Mouse (Mus musculus): ENCODE measurements around the gene Prdm16.

Gene Prdm16

DNA sequence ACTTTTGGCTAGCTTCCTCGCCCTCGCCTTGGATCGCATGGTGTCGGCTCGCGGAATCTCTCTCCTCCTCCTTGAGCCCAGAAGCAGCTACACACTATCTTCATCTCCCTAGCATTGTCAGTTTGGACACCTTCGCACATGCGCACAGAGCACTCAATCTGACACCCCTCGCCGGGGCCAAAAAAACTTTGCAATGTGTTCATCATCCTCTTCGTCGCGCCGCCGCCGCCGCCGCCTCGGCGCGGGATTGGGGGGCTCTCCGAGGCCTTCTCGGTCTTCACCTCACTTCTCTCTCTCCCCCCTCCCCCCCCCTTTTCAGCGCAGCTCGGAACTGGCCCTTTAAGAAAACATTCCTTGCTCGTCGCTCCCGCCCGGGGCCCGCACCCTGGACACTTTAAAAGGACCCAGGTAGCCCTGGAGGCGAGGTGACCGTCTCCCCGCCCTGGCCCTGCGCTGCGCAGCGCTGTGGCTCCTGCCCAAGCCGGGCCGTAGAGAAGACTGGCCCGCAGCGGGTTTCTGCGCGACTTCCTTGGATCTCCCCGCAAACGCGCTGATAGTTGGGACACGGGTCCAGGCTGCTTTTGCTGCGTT lies at the start of gene Prdm16:
Gene Prdm16 (minus strand): TSS at position 153 of the 591 bp plus-strand sequence.
- ATAC-seq (ENCODE audit: low TSS enrichment), result peak; percentile 39; the same call in 1 of the 2 replicates

DNA sequence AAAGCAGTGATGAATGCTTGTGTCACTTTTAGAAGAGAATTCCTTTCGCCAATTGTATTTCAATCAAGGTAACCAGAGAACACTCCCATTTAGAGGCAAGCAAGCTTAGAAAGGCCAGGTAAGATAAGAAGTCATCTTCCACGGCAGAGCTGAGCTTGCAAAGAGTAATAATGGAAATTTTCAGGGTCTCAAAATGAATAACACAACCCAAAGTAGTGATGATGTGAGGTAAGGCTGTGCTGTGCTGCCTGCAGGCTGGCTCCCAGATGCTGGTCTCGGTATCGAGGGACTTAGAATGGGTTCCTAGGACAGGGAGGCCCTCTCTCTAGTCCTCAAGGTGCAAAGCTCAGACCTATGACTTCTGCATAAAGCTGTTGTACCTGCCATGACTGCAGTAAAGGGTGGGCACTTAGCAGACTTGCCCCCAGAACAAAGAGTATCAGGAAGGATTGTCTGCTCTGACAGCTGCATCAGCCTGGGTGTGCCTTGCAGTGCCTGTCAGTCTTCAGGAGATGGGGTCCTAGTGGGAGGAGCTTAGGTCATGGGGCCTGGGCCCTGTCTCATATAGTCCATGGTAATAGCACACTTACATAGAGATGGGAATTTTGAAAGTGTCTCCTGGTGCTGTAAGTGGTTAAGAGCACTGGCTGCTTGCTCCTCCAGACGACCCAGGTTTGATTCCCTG lies 46.5 kb upstream of the Prdm16 start:
- no peak for ATAC-seq (ENCODE audit: low TSS enrichment)

DNA sequence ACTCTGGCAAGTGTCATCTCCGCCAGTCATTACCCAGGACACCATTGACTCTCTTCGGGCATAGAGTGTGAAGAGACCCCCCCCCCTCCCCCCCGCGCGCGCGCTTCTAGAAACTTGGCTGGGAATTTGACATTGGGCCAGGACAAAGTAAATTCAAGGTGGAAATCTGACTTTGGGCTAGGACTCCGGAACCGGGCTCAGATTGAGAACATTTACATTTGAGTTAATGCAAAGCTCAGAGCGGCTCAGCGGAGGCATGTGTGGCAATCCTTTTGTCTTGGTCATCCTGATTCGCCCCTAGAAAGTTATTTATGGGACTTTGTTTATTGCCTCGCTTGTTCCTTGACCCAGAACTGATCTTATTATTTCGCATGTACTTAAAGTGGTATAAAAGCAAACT lies 45.6 kb upstream of the Prdm16 start:
- ATAC-seq (ENCODE audit: low TSS enrichment), result no peak

DNA sequence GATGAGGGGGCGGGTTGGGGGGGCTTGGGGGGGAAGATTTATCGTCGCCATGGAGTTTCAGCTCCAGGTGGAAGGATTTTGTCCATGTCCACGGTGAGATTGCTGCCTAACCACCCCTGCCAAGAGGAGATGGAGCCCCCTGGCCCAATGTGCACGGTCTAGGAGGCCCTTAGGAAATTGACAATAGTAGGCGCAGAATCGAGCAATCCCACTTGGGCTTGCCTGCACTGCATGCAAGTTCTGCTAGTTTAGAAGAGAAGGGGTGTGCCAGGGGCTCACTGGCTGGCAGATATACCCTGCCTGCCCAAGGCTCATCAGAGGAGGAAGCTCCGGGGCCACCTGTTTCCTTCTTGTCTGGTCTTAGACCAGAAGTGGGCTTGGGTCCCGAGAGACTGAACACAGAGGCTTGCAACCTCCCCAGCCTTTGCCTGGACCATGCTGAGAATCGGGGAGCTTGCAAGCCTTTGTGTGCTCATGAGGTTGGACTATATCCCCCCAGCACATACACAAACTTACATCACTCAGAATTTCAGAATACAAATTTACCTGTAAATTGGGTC lies 38.8 kb upstream of the Prdm16 start:
- ATAC-seq (ENCODE audit: low TSS enrichment), result no peak

DNA sequence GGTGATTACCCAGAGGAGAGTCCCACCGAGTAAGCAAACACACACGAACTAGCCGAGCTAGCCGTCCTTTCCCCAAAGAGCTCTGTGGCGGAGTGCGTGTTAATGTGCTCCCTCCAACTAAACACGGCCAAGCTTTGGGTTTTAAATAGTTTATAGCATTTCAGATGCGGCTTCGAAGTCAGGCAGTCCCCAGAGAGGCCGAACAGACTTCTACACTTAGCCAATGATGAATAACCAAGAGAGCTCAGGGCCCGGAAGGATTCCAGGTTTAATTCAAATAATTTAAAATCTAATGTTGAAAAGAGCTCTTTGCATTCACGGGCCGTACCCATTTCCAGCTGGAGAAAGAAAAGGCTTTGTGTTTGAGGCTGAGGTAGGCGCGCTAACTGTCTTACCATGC lies 38.3 kb upstream of the Prdm16 start:
- ATAC-seq (ENCODE audit: low TSS enrichment), result no peak

DNA sequence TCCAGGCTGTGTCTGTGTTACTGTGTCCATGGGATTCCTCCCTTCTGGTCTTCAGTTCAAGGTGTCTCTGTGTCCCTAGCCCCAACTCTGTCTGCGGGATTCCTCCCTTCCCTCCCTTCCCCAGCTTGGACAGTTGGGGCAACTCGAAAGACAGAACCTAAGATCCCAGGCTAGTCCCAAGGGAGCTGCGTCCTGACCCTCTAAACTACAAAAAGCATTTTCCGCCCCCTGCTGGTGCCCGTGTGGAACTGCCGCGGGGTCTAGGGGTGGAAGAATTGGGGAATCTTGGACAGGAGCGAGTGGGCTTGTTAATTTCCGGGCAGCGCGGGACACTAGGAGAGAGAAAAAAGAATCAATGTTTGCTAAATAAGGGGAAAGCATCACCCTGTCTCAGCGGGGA lies 37.9 kb upstream of the Prdm16 start:
- no peak; the same call in 1 of the 2 replicates for ATAC-seq (ENCODE audit: low TSS enrichment)

DNA sequence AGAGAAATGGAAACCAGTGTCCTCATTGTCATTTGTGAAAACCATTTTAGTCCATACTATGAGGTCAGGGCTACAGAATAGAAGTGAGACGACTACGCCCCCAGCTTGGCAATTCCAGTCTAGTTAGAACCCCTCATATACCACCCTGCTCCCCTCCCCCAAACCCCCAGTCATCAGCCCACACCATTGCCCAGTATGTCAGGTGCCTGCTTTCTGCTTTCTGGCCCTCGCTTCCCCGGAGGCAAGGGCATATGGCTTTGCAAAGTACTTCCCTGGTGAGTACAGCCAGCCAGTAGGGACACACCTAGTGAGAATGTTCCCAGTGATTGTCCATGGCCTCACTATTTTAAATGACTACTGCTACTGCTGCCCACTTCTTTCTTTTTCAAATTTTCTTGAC lies 37.3 kb upstream of the Prdm16 start:
- ATAC-seq (ENCODE audit: low TSS enrichment), result no peak

DNA sequence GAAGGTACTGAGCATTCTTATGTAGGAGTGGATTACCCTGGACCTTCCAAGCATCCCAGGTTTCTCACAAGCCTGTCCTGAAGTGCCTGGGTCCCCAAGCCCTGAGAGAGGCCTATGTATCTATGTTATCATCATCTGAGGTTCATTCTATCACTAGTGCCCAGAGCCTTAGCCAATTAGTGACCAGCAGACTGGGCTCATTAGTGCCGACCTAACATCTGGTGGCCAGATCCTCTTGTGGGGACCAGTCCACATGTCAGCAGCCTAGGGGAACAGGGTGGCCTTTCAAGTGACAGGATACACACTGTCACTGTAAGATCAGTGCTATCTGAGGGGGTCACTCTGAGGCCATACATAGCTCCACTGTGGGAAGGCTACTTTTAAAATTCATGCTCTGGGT lies 35.4 kb upstream of the Prdm16 start:
- no peak for ATAC-seq (ENCODE audit: low TSS enrichment)

DNA sequence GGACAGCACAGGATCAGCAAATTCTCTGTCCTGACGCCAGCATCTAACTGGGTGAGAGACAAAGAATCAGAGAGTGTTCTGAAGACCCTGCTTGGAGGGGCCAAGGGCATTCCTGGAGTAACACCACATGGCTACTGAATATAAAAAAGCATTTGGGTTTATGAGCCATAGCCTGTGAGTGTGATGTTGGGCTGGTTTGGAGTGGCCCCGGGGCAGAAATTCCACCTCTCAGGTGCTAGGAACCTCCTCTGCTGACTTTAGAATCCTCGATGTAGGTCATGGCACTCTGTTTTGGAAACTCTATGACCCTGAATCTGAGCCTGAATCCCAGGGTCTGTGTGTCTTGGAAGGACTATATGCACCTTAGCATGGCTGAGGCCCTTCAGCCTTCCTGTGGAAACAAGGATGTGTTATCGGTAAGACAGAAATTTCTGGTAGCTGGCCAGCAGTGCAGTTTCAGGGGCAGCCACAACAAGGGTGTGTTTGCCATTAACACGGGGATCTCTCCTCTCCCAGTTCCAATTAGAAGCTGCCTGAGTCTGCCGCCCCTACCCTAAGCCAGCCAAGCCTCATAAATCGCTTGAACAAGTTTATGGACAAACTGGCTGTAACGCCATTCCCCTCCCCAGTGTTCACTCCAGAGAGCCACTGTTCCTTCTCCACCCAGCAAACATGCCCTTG lies 34.7 kb upstream of the Prdm16 start:
- no peak for ATAC-seq (ENCODE audit: low TSS enrichment)

DNA sequence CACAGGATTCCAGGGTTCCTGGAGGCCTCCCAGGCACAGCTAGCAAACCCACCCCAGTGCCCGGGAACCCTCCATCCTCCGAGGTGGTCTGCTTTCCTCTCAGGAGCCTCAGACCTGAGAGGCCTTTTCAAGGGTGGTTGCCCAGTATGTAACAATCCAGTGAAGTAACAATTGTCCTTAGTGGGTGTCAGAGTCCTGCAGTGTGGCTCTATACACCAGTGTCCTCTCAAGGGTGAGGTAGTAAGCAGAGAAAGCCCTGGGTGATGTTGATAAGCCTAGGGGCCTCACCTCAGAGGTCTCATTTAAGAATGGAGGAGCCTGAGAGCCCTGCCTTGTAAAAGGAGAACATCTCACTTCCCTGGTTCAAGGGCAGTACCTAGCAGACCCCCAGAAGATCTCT lies 31.1 kb upstream of the Prdm16 start, which contains the start of gene Actrt2:
Gene Actrt2 (minus strand): TSS at position 101 of the 400 bp plus-strand sequence.
- ATAC-seq (ENCODE audit: low TSS enrichment), result no peak

DNA sequence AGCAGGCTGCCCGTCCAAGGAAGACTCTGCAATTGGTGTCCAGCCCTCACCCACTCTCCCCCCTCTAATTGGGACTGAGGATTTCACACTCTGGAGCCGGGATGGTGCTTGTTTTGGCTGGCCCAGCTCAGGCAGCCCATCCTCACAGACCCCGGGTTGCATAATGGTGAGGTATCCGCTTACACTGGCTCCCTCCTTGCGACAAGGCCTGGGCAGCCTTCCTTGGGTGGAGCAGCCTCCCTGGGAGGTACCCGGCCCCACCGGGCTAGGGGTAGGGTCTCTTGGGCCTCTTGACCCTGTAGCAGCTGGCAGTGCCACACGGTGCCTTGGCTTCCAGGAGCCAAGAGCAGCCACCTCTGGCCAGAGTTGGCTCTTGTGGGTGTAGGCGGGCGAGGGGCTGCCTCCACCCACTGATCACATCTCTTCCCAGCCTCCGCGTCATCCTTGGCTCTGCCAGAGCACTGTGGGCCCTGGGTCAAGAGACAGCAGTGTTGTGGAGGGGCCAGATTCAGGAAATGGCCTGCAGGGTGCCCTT lies 26.1 kb upstream of the Prdm16 start:
- no peak for ATAC-seq (ENCODE audit: low TSS enrichment)

DNA sequence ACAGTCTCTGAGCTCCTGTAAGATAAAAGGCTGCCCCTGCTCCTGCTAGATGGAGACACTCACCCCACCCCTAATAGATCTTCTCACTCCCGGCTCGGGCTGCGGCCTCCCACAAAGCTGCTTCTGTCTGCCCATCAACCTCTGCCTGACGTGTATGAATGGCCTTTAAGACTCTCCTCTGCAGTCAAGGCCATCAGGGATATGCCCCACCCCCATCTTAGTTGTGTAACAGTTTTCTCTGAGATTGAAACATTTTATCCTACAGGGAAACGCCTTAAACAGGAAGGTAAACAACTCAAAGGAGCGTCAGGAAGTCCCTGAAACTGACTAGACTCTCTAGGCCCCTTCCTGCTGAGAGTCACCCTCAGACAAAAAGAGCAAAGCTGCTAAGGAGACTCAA lies 24.6 kb upstream of the Prdm16 start:
- no peak for ATAC-seq (ENCODE audit: low TSS enrichment)

DNA sequence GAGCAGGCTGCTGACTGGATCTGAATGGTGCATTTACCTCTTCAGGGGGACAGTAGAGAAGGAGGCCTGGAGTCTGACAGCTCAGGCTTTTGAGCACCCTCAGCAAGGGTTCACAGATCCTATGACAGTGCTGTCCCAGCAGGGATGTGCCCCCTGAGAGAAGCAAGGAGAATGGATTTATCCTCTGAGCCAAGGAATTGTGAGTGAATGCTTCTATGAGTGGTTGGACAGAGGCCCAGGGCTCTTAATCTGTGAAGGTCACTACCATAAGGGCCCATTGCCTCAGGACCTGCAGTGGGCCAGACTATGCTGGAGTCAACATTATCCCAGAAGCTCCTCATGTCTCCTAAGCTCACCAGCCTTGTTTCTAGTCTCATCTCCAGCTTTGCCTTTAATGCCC lies 23.4 kb upstream of the Prdm16 start:
- no peak for ATAC-seq (ENCODE audit: low TSS enrichment)

DNA sequence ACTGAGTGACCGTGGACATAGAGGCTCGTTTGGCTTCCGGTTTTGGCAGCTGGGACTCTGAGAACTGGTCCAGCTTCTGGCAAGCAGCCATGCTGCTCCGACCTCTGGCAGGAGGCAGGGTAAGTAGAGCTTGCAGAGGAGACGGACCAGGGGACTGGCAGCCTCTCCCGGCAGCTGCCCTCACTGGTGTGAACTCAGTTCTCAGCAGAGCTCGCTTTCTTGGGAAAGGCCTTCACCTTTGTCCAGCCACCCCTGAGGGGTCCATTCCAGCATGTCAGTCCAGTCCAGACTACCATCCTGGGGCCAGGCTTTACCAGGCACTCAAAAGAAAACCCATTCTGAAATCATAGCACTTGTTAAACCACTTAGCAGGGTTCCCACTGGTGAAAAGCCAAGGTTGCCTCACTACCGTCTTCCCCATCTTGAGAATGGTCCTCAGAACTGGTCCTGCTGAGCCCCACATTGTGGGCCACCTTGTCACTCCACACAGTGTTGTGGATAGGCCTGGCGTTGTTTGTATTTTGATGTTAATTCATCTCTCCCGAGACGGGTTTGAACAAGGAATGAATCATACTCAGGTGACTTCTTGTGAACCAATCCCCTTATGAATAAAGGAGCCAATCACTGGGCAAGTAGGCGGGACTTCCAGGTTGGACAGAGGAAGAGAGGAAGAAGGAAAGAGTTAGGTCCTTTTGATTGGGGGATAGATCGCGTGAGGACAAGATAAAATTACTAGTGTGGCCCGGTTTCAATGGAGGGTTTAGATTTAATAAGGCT lies 18.6 kb upstream of the Prdm16 start:
- peak; percentile 23; the same call in 1 of the 2 replicates for ATAC-seq (ENCODE audit: low TSS enrichment)

DNA sequence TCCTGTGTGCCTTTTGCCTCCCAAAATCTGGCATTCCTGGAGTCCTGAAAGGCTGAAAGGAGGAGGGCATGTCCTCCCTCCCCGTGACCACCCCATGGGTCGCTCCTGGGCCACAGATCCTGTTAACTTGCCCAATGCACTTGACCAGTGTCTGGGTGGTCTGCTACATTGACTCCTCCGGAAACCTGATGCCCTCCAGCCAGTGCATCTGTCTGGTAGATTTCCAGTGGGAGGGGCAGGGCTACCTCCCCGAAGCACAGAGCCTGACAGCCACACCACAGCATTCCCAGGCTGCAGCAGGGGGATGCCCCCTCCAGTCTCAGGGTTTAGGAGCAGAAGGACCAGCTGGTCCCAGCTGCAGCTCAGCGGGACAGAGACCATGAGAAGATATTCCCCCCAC lies 15.8 kb upstream of the Prdm16 start:
- ATAC-seq (ENCODE audit: low TSS enrichment), result no peak

DNA sequence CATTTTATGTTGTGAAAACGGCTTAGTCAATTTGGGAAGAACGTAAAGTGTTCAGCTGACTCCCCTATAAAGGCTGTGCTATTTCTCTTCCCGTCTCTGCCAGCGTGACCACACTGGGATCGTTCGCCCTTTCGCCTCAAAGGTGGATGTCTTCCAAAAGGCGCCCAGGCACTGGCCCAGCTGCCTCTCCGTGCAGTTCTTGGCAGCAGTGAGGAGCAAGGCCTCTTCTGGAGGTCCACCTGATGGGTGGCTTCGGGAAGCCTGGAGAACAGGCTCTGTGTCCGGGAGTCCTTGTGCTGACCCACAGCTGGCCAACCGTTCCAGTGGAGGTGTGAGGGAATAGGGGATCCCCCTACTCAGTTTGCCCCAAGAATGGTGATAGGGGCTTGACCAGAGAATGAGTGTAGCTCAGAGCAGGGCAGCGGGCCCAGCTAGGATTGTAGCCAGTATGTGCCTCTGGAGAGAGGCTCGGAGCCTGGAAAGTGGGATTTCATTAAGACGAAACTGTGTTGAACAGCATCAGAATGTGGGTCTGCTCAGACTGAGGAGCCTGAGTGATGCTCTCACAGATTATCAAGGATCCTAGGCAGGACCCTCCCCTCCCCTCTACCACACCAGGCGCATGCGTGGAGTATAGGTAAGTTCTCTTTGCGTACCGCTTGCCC lies 12.5 kb upstream of the Prdm16 start:
- ATAC-seq (ENCODE audit: low TSS enrichment), result no peak

DNA sequence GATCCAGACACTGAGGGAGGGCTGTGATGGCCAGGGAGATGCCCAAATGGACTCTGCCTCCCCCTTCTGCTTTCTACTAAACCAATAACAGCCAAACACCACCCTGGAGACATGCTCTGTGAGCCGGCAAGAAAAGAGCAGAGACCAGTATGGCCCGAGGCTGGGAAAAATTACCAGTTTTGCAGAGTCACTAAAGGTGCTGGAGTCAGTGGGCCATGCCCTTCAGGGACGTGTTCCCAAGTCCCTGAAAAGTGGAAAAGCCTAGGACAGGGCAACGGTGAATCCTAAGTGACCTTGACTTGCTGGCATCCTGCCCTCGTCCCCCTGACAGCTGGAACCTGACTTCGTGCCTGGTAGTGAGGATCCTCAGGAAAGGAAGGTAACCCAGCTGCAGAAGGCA lies 5.8 kb upstream of the Prdm16 start:
- no peak for ATAC-seq (ENCODE audit: low TSS enrichment)

DNA sequence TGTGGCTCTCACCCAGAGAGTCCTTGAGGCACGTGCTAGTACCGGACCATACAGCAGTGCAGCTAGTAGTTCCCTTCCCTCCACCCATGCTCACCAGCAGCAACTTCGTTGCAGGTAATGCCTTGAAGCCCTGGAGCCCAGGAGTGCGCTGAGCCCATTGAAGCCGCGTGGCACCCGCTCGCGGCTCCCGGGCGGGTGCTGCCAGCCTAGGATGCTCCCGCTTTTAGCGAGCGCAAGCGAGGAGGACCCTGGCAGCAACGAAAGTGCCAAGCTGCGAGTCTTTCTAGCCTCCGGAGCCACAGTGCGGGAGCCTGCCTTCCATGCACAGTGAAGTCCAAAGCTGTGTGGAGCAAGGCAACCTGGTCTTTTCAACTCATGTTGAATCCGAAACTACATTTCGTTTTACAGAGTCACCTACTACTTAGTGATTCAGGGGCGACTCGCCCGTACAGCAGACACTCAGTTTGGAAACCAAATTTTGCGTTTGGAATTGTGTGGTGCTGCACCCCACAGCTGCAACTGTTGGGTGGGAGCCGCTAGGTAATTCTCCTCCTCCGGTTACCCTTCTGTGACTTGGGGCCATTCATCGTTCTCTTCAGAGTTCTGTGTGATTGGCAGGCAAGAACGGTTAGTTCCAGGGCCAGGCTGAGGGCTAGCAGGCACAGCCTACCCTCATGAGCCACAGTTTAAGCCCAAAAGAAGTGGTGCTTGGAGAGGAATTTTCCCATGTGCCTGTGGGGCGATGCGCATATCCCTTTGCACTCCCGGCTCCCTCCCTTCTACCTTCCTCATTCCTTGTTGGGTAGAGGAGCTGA lies 4.8 kb upstream of the Prdm16 start:
- ATAC-seq (ENCODE audit: low TSS enrichment), result no peak

DNA sequence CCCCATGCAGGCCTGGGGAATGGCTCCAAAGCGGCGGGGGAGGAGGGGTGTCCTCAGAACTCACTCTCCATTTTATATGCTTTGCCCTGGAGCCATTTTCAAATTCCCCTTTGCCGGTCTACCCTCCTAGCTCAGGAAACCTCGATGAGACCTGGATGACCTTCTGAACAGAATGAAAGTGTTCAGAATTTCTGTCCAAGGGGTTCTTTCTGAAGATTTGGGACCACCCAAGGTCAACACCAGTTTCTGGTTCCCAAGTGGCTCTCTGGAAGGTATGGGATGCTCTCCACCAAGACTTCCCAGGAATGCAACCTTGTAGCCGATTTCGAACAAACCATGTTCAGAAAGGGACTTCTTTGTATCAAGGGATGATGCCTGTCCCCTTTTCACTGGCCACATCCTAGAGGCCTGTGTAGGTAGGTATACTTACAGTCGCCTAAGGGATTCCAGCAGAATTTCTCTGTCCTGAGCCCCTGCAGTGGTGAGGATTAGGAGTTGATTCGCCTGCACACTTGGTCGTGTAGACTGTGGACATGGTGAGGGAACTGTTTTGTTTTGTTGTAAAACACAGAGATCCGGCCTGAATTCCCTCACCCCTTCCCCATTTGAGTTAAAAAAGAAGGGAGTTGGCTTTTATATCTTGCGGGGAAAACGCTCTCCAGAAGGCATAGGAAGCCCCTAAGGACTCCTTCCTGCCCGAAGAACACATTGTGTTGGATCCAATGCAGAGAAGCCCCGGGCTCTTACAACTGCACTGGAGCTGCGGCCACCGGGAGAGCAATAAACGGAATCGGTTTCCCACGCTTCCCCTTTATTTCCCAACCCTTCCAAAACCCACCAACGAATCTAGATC lies 4.0 kb upstream of the Prdm16 start:
- ATAC-seq (ENCODE audit: low TSS enrichment), result no peak

All from frontal cortex, adult (tissue).